Mouse (Mus musculus): ENCODE results near the gene Ccdc188.

Ccdc188 gene

GRCm38 (mm10) chr16:18202061-18202460, 15.6 kb upstream of the Ccdc188 start:
- no peak for DNase-seq (ENCODE audit: low spot score)

- no peak for DNase-seq (ENCODE audit: low spot score)
These were observed 14.1 kb upstream of the Ccdc188 start for GRCm38 (mm10) chr16:18203430-18204091.

- DNase-seq (ENCODE audit: low spot score) = peak; percentile 72
These were observed 6.8 kb upstream of the Ccdc188 start for GRCm38 (mm10) chr16:18210701-18211416.

GRCm38 (mm10) chr16:18211417-18212171, 6.1 kb upstream of the Ccdc188 start:
- DNase-seq (ENCODE audit: low spot score) = peak; percentile 86

GRCm38 (mm10) chr16:18213689-18214088, 4.0 kb upstream of the Ccdc188 start:
- DNase-seq (ENCODE audit: low spot score) = no peak

- no peak for DNase-seq (ENCODE audit: low spot score)
These were observed 2.8 kb upstream of the Ccdc188 start for GRCm38 (mm10) chr16:18214858-18215257.

- no peak for DNase-seq (ENCODE audit: low spot score)
These were observed 909 bp downstream of the Ccdc188 start for GRCm38 (mm10) chr16:18218580-18218996.

GRCm38 (mm10) chr16:18220001-18220400, 2.3 kb downstream of the Ccdc188 start:
- DNase-seq (ENCODE audit: low spot score) = no peak

GRCm38 (mm10) chr16:18220856-18221542, 3.3 kb downstream of the Ccdc188 start:
- DNase-seq (ENCODE audit: low spot score) = no peak

GRCm38 (mm10) chr16:18221543-18221898, 3.8 kb downstream of the Ccdc188 start:
- DNase-seq (ENCODE audit: low spot score) = no peak

- no peak for DNase-seq (ENCODE audit: low spot score)
These were observed 4.5 kb downstream of the Ccdc188 start for GRCm38 (mm10) chr16:18222188-18222587.

GRCm38 (mm10) chr16:18227187-18227586, 9.5 kb downstream of the Ccdc188 start:
- DNase-seq (ENCODE audit: low spot score) = no peak

- DNase-seq (ENCODE audit: low spot score) = no peak
These were observed 10.3 kb downstream of the Ccdc188 start for GRCm38 (mm10) chr16:18227897-18228422.

- DNase-seq (ENCODE audit: low spot score) = no peak
These were observed 11.2 kb downstream of the Ccdc188 start for GRCm38 (mm10) chr16:18228856-18229255.

GRCm38 (mm10) chr16:18229622-18230021, 11.9 kb downstream of the Ccdc188 start:
- DNase-seq (ENCODE audit: low spot score) = peak; percentile 83

- DNase-seq (ENCODE audit: low spot score) = no peak
These were observed 12.9 kb downstream of the Ccdc188 start for GRCm38 (mm10) chr16:18230617-18231016.

- no peak for DNase-seq (ENCODE audit: low spot score)
These were observed 13.4 kb downstream of the Ccdc188 start for GRCm38 (mm10) chr16:18231047-18231446.

- DNase-seq (ENCODE audit: low spot score) = no peak
These were observed 13.8 kb downstream of the Ccdc188 start for GRCm38 (mm10) chr16:18231451-18231850.

- no peak for DNase-seq (ENCODE audit: low spot score)
These were observed 15.8 kb downstream of the Ccdc188 start for GRCm38 (mm10) chr16:18233451-18233850.

GRCm38 (mm10) chr16:18233919-18234670, 16.4 kb downstream of the Ccdc188 start:
- DNase-seq (ENCODE audit: low spot score) = no peak

- no peak for DNase-seq (ENCODE audit: low spot score)
These were observed 17.2 kb downstream of the Ccdc188 start, which contains the start of gene Zdhhc8 for GRCm38 (mm10) chr16:18234671-18235388. Gene Zdhhc8 (minus strand): TSS chr16:18235136.
